Mouse (Mus musculus): ENCODE results near the gene Prpf4. TPM values are rescaled to one million over a fixed set of nuclear protein-coding genes. Genes with fewer than 3 reads are reported as not detected.

The Prpf4 gene
- polyA plus RNA-seq, 1 experiment from 2014 or later, result 31.9 TPM

Other genes starting within 250 kb of the Prpf4 start
- 25.6 and 28.3 TPM in 2 replicates for gene Zfp37, start 177.8 kb upstream of the Prpf4 start, polyA plus RNA-seq (2014; fragmentation: Nextera tagmentation; extraction: Ambion mirVana)
- gene Slc31a2, start 146.2 kb upstream of the Prpf4 start, polyA plus RNA-seq (2014; fragmentation: Nextera tagmentation; extraction: Ambion mirVana), result 7.9 and 10.6 TPM in 2 replicates
- 16.3 and 18.4 TPM in 2 replicates for gene Fkbp15, start 48.2 kb upstream of the Prpf4 start, polyA plus RNA-seq (2014; fragmentation: Nextera tagmentation; extraction: Ambion mirVana)
- gene Slc31a1, start 48.1 kb upstream of the Prpf4 start, polyA plus RNA-seq (2014; fragmentation: Nextera tagmentation; extraction: Ambion mirVana), result 49.0 and 51.2 TPM in 2 replicates
- gene Cdc26, start 155 bp upstream of the Prpf4 start, polyA plus RNA-seq (2014; fragmentation: Nextera tagmentation; extraction: Ambion mirVana), result 231 TPM in 2 replicates
- gene Rnf183, start 26.5 kb downstream of the Prpf4 start, polyA plus RNA-seq (2014; fragmentation: Nextera tagmentation; extraction: Ambion mirVana), result not detected in 2 replicates
- 6.4 and 7.1 TPM in 2 replicates for gene Wdr31, start 62.1 kb downstream of the Prpf4 start, polyA plus RNA-seq (2014; fragmentation: Nextera tagmentation; extraction: Ambion mirVana)
- gene Bspry, start 71.3 kb downstream of the Prpf4 start, polyA plus RNA-seq (2014; fragmentation: Nextera tagmentation; extraction: Ambion mirVana), result 1.8 and 2.2 TPM in 2 replicates
- gene Hdhd3, start 94.7 kb downstream of the Prpf4 start, polyA plus RNA-seq (2014; fragmentation: Nextera tagmentation; extraction: Ambion mirVana), result 10.1 and 15.2 TPM in 2 replicates
- gene Alad, start 111.1 kb downstream of the Prpf4 start, polyA plus RNA-seq (2014; fragmentation: Nextera tagmentation; extraction: Ambion mirVana), result 88.7 and 90.2 TPM in 2 replicates
- 103 and 105 TPM in 2 replicates for gene Pole3, start 116.3 kb downstream of the Prpf4 start, polyA plus RNA-seq (2014; fragmentation: Nextera tagmentation; extraction: Ambion mirVana)
- gene 4933430I17Rik, start 116.6 kb downstream of the Prpf4 start, polyA plus RNA-seq (2014; fragmentation: Nextera tagmentation; extraction: Ambion mirVana), result 0.66 and 0.83 TPM in 2 replicates
- gene Rgs3, start 151.1 kb downstream of the Prpf4 start, polyA plus RNA-seq (2014; fragmentation: Nextera tagmentation; extraction: Ambion mirVana), result 21.0 and 24.8 TPM in 2 replicates